Mouse (Mus musculus) C2C12 (cell line): ENCODE measurements around the gene Atp2b2. TPM values are rescaled to one million over a fixed set of nuclear protein-coding genes. Genes with fewer than 3 reads are reported as not detected.

Experiments
- H3K27me3 ChIP-seq: one replicate; pipeline ENCODE4 v1.6.1; 2011; ENCODE audit not compliant: control insufficient read depth, insufficient read depth, insufficient read length
- H3K36me3 ChIP-seq: one replicate; pipeline ENCODE4 v1.6.1; 2011; ENCODE audit not compliant: control insufficient read depth, insufficient read depth
- H3K4me3 ChIP-seq: one replicate; pipeline ENCODE4 v1.5.1; 2011; ENCODE audit warnings: mild to moderate bottlenecking, control low read depth; ENCODE audit not compliant: poor library complexity, insufficient read depth, severe bottlenecking
- H3K79me2 ChIP-seq: one replicate; pipeline ENCODE4 v1.6.1; 2011; ENCODE audit not compliant: control insufficient read depth, insufficient read depth
- H3K79me3 ChIP-seq: one replicate; pipeline ENCODE4 v1.6.1; 2011; ENCODE audit warnings: low read depth, control low read depth
- H3ac ChIP-seq: one replicate; pipeline ENCODE3; 2011; ENCODE audit warnings: low read depth; ENCODE audit not compliant: control insufficient read depth, insufficient read length
- CEBPB ChIP-seq: IDR thresholded peaks from one replicate; pipeline ENCODE4 v1.6.1; 2011; ENCODE audit warnings: low read depth, mild to moderate bottlenecking, control low read depth, moderate library complexity
- CTCF ChIP-seq: IDR thresholded peaks from one replicate; pipeline ENCODE4 v1.5.1; 2011; ENCODE audit not compliant: control insufficient read depth, insufficient read depth, insufficient read length
- FOSL1 ChIP-seq: IDR thresholded peaks from one replicate; pipeline ENCODE4 v1.8.0; 2011; ENCODE audit warnings: mild to moderate bottlenecking, low read length; ENCODE audit not compliant: poor library complexity, insufficient read depth, severe bottlenecking
- MAX ChIP-seq: IDR thresholded peaks from one replicate; pipeline ENCODE4 v1.6.1; 2011; ENCODE audit warnings: mild to moderate bottlenecking, control low read depth
- MYOD1 ChIP-seq: IDR thresholded peaks from one replicate; pipeline ENCODE4 v1.6.1; 2011; ENCODE audit warnings: low read depth; ENCODE audit not compliant: control insufficient read depth, insufficient read length
- MYOG ChIP-seq: IDR thresholded peaks from one replicate; pipeline ENCODE4 v1.6.1; 2011; ENCODE audit not compliant: control insufficient read depth, insufficient read length; ENCODE audit errors: extremely low read depth
- USF1 ChIP-seq: IDR thresholded peaks from one replicate; pipeline ENCODE4 v1.6.1; 2011; ENCODE audit warnings: low read depth, mild to moderate bottlenecking, control low read depth, moderate library complexity
- polyA plus RNA-seq: library from polyadenylated mRNA; unstranded; fragments of >200 nt; fragmentation: generic; extraction: Trizol; gene quantifications from one replicate; pipeline ENCODE4 v1.2.1, GENCODE M21; 2012; ENCODE audit warnings: missing spikeins

The Atp2b2 gene
- polyA plus RNA-seq, 1 experiment: not detected

DNA sequence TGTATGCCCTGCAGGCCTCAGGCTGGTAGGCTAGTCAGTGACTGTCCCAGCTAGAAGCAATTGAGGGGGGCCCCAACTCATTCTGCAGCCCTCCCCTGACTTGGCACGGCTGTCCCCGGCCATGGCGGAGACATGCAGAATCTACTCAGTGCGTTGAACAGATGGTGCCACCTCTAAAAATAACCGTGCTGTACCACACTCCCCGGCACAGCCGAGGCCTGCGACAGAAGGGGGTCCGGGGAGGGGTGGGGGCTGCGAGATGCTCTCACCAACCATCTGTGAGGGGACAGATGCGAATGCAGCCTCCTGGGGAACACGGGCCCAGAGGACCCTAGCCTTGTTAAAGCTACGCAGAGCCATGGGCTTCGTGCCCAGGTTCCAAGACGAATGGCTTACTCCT is 185.6 kb downstream of the Atp2b2 start:
- Histone ChIP-seq H3ac (no peak overlapping the region), H3K4me3 (no peak overlapping the region), H3K36me3 (no peaks in the 10 kb centered on the region), H3K79me3 (no peaks in the 10 kb centered on the region), H3K27me3 (peaks cover 10% of the 10 kb centered on the region), H3K79me2 (no peaks in the 10 kb centered on the region)
- TF ChIP-seq USF1 (no peak), FOSL1 (no peak), CTCF (no peak), MYOG (no peak), CEBPB (no peak), MYOD1 (no peak), MAX (no peak)

GRCm38 (mm10) chr6:113856095-113856646 is 186.2 kb downstream of the Atp2b2 start:
- Histone ChIP-seq H3K79me2 (no peaks in the 10 kb centered on the region), H3ac (no peak overlapping the region), H3K27me3 (peaks cover 7% of the 10 kb centered on the region), H3K79me3 (no peaks in the 10 kb centered on the region), H3K4me3 (no peak overlapping the region), H3K36me3 (no peaks in the 10 kb centered on the region)
- no peak for TF ChIP-seq MYOG
- TF ChIP-seq MYOD1: no peak
- TF ChIP-seq USF1: no peak

GRCm38 (mm10) chr6:113855581-113855980 is 186.8 kb downstream of the Atp2b2 start:
- no peaks in the 10 kb centered on the region for H3K36me3 ChIP-seq
- TF ChIP-seq MYOG (no peak), FOSL1 (no peak), USF1 (no peak), CEBPB (no peak), MAX (no peak), MYOD1 (no peak), CTCF (no peak)
- no peaks in the 10 kb centered on the region for H3K79me2 ChIP-seq
- H3K4me3 ChIP-seq: no peak overlapping the region
- H3K27me3 ChIP-seq: peaks cover 2% of the 10 kb centered on the region
- H3K79me3 ChIP-seq: no peaks in the 10 kb centered on the region
- no peak overlapping the region for H3ac ChIP-seq

- TF ChIP-seq MYOG (no peak), CTCF (no peak), FOSL1 (no peak), MAX (peak; percentile 29)
- no peak overlapping the region for H3ac ChIP-seq
- H3K79me3 ChIP-seq: no peaks in the 10 kb centered on the region
- H3K27me3 ChIP-seq: no peaks in the 10 kb centered on the region
- H3K79me2 ChIP-seq: no peaks in the 10 kb centered on the region
- H3K4me3 ChIP-seq: no peak overlapping the region
- H3K36me3 ChIP-seq: no peaks in the 10 kb centered on the region
Observed at GRCm38 (mm10) chr6:113852318-113852717, 190.1 kb downstream of the Atp2b2 start.

DNA sequence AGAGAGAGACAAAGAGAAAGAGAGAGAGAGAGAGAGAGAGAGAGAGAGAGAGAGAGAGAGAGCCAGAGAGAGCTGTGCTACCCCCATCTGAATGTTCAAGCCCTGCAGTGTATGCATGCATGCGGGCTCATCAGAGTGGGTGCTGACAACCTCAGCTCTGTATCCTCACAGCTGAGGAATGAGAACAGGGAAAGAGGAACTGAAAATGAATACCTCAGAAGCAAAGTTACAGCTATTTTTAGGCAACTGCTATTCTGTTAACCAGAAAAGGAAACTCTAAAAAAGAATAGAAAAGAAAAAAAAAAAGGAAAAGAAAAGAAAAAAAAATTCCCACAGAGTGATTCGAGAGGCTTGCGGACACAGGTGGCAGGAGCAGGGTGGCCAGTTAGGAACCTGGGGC is 192.6 kb downstream of the Atp2b2 start:
- no peak overlapping the region for H3ac ChIP-seq
- H3K27me3 ChIP-seq: no peaks in the 10 kb centered on the region
- H3K79me3 ChIP-seq: no peaks in the 10 kb centered on the region
- TF ChIP-seq CTCF (no peak), MYOD1 (no peak), CEBPB (no peak)
- H3K36me3 ChIP-seq: no peaks in the 10 kb centered on the region
- no peak overlapping the region for H3K4me3 ChIP-seq
- H3K79me2 ChIP-seq: no peaks in the 10 kb centered on the region

DNA sequence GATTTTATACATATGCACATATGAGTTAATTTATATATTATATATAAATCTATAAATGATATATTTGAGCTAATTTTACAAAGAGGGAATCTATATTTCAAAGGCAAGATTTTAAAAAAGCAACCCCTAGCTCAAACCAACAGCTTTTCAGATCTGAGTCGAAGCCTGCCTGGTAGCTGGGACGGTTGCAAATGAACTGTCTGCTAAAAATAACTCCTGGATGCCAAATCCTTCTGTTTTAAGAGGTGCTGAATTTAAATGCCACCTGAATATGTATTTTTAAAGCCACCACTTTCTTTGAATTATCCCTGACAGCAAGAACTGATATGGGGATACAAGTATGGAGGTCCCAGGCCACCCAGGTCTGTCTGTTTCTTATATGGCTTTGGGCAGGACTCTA is 193.8 kb downstream of the Atp2b2 start:
- H3K27me3 ChIP-seq: no peaks in the 10 kb centered on the region
- H3K36me3 ChIP-seq: no peaks in the 10 kb centered on the region
- no peak overlapping the region for H3ac ChIP-seq
- no peaks in the 10 kb centered on the region for H3K79me2 ChIP-seq
- TF ChIP-seq USF1: no peak
- TF ChIP-seq MAX: no peak
- TF ChIP-seq FOSL1: no peak
- TF ChIP-seq CEBPB: no peak
- TF ChIP-seq CTCF: no peak
- no peak for TF ChIP-seq MYOD1
- no peak for TF ChIP-seq MYOG
- H3K4me3 ChIP-seq: no peak overlapping the region
- H3K79me3 ChIP-seq: no peaks in the 10 kb centered on the region
